Mouse (Mus musculus): ENCODE measurements around the gene Vps37b.

DNA sequence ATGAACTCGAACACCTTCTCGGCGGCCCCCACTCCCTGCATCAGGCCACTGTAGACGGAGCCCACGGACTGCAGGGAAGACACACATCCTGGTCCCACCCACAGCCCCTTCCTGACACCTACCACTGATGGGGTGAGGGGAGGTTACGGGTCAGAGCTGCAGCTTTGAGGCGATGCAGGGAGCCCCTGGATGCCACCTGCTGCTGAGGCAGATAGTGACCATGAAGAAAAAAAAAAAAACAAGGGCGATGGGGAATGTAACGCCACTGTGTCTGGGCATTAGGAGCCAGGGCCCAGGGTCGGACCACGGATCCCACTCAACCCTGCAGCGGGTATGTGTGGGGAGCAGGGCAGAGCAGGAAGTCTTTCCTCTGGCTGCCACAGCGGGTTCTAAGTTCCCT is 45.2 kb upstream of the Vps37b start:
- TF ChIP-seq CTCF (IDR thresholded peaks at IDR 0.05; ENCODE audit: borderline replicate concordance, insufficient read depth, low read depth, low read length): no peak
- no peak for TF ChIP-seq POLR2A (IDR thresholded peaks at IDR 0.05; ENCODE audit: borderline replicate concordance, insufficient read depth, low read length)
